8 mouse cellular contexts compared by ENCODE assay signal in the genomic region with DNA sequence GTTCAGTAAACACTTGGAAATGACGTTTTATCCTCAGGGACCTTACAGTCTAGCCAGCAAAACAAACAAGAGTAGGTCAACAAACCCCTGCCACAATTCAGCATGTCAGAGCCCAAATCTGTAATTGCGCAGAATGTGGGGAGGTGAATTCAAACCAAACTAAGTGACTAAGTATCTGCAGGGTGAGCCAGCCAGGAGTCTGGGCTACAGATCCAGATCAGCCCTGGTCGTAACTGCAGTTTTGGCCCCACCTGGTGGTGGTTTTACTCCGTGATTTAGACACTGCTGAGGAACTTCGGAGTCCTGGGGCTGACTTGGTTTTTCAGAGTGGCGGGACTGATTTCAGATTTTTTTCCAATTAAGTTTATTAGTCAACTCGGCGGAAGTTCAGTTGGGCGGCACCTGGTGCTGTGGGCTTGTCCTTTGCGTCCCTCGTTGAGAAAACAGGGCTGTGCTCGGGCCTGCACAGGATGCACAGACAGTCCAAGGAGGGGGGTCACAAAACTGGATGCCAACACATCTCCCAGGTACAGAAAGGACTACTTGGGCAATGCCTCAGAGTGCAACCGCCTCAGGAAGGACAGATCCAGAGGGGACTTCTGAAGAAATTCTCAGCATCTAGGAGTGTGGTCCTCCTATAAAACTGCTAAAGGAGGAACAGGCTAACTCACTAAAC.
DNase-seq lines count a peak whose midpoint lies in the region; ATAC-seq and TF ChIP-seq lines count a peak whose summit lies in the region.

No protein-coding gene starts in this region.

- peak; percentile 4 for TF ChIP-seq RAD21 in MEL (IDR thresholded peaks at IDR 0.05; ENCODE audit: low read depth, low read length)

- DNase-seq in MEL (ENCODE audit: low read depth, low spot score), result peak; percentile 8
- DNase-seq in brain, adult 2 months (ENCODE audit: low read depth, low spot score), result peak; percentile 85
- peak; percentile 52 for DNase-seq in forebrain, embryonic 10.5 days (ENCODE audit: extremely low spot score, low spot score)
- peak; percentile 53 to 86 for DNase-seq in layer of hippocampus, postnatal 25 days (ENCODE audit: extremely low spot score in 1 of 2, low spot score in 1 of 2)
- DNase-seq in lung, postnatal 4 days, result peak; percentile 36 to 45
- DNase-seq in right cerebral cortex, postnatal 14 days, result peak; percentile 84

- H3K9ac ChIP-seq in MEL (ENCODE audit: control insufficient read depth, low read depth, low read length, poor library complexity, severe bottlenecking), result no peak overlapping the region
- H3K9ac ChIP-seq in hindbrain, embryonic 16.5 days (ENCODE audit: low read depth, low read length), result no peak overlapping the region
- no peak overlapping the region for H3K9ac ChIP-seq in heart, embryonic 12.5 days

- TF ChIP-seq EP300 in MEL (IDR thresholded peaks at IDR 0.05; ENCODE audit: low read depth in 1 of 2, low read length in 2 of 2), result no peak

- H3K4me2 ChIP-seq in hindbrain, embryonic 16.5 days (ENCODE audit: low read length), result no peak overlapping the region
- no peak overlapping the region for H3K4me2 ChIP-seq in heart, embryonic 12.5 days

- H3K9me3 ChIP-seq in MEL (replicated peaks; ENCODE audit: insufficient read depth, low read length), result no peaks in the 10 kb centered on the region
- H3K9me3 ChIP-seq in forebrain, embryonic 10.5 days, result no peaks in the 10 kb centered on the region
- H3K9me3 ChIP-seq in hindbrain, embryonic 16.5 days (ENCODE audit: control insufficient read depth, low read length), result no peaks in the 10 kb centered on the region
- H3K9me3 ChIP-seq in heart, embryonic 12.5 days (replicated peaks), result no peaks in the 10 kb centered on the region

- TF ChIP-seq CTCF in MEL (IDR thresholded peaks at IDR 0.05 in 2 of 3, conservative IDR thresholded peaks at IDR 0.05 in 1 of 3; ENCODE audit: control insufficient read depth in 1 of 3, insufficient read depth in 1 of 3, low read depth in 2 of 3, low read length in 3 of 3, poor library complexity in 1 of 3, severe bottlenecking in 1 of 3), result peak in 2 of 3 experiments; percentile 10 to 29; a peak in 3 of 6 replicates

- no peaks in the 10 kb centered on the region for H3K4me1 ChIP-seq in MEL (ENCODE audit: control insufficient read depth in 1 of 2, insufficient read depth in 2 of 2, low read length in 2 of 2)
- H3K4me1 ChIP-seq in forebrain, embryonic 10.5 days, result peaks cover 10% of the 10 kb centered on the region
- no peaks in the 10 kb centered on the region for H3K4me1 ChIP-seq in hindbrain, embryonic 16.5 days (ENCODE audit: control insufficient read depth, insufficient read depth, low read depth, low read length)
- peaks cover 11% of the 10 kb centered on the region; the same call in 1 of the 2 replicates for H3K4me1 ChIP-seq in heart, embryonic 12.5 days (replicated peaks)

- no peak for TF ChIP-seq POLR2A in MEL (IDR thresholded peaks at IDR 0.05; ENCODE audit: control insufficient read depth in 1 of 2, insufficient read depth in 1 of 2, low read depth in 1 of 2, low read length in 2 of 2, poor library complexity in 1 of 2)

- ATAC-seq in hindbrain, embryonic 16.5 days, result peak; percentile 90
- no peak for ATAC-seq in heart, embryonic 12.5 days (ENCODE audit: insufficient number of reproducible peaks, low FRiP score)

- WGBS in forebrain, embryonic 10.5 days, result 48% methylated on average over 13 of the region's 13 CpGs
- 42% methylated on average over 13 of the region's 13 CpGs for WGBS in hindbrain, embryonic 16.5 days
- WGBS in heart, embryonic 12.5 days, result 42% methylated on average over 13 of the region's 13 CpGs

- H3K79me2 ChIP-seq in MEL (ENCODE audit: control insufficient read depth, insufficient read depth, low read length, poor library complexity), result no peaks in the 10 kb centered on the region

- H3K27me3 ChIP-seq in MEL (ENCODE audit: control insufficient read depth in 1 of 2, insufficient read depth in 2 of 2, low read length in 2 of 2), result no peaks in the 10 kb centered on the region; a peak in 1 of 4 replicates
- H3K27me3 ChIP-seq in forebrain, embryonic 10.5 days (ENCODE audit: poor library complexity, severe bottlenecking), result 0 out of 2 replicates have a peak, but pooled peaks cover 5% of the 10 kb centered on the region
- H3K27me3 ChIP-seq in hindbrain, embryonic 16.5 days (replicated peaks; ENCODE audit: control insufficient read depth, insufficient read depth, low read length), result no peaks in the 10 kb centered on the region
- peaks cover 12% of the 10 kb centered on the region; the same call in 1 of the 2 replicates for H3K27me3 ChIP-seq in heart, embryonic 12.5 days (replicated peaks)

- no peak overlapping the region for H3K4me3 ChIP-seq in MEL (ENCODE audit: control insufficient read depth in 1 of 2, insufficient read depth in 1 of 2, low read depth in 2 of 2, low read length in 2 of 2)
- H3K4me3 ChIP-seq in forebrain, embryonic 10.5 days, result no peak overlapping the region
- no peak overlapping the region for H3K4me3 ChIP-seq in hindbrain, embryonic 16.5 days (ENCODE audit: low read length)
- no peak overlapping the region for H3K4me3 ChIP-seq in heart, embryonic 12.5 days

- H3K36me3 ChIP-seq in MEL (ENCODE audit: control insufficient read depth in 1 of 2, insufficient read depth in 2 of 2, low read length in 2 of 2), result no peaks in the 10 kb centered on the region
- no peaks in the 10 kb centered on the region for H3K36me3 ChIP-seq in forebrain, embryonic 10.5 days (replicated peaks)
- H3K36me3 ChIP-seq in hindbrain, embryonic 16.5 days (ENCODE audit: control insufficient read depth, insufficient read depth, low read length), result no peaks in the 10 kb centered on the region
- no peaks in the 10 kb centered on the region for H3K36me3 ChIP-seq in heart, embryonic 12.5 days

- no peak overlapping the region for H3K27ac ChIP-seq in MEL (ENCODE audit: control insufficient read depth, low read depth, low read length)
- H3K27ac ChIP-seq in forebrain, embryonic 10.5 days, result no peak overlapping the region
- no peak overlapping the region for H3K27ac ChIP-seq in hindbrain, embryonic 16.5 days (ENCODE audit: low read depth, low read length)
- no peak overlapping the region for H3K27ac ChIP-seq in heart, embryonic 12.5 days (ENCODE audit: poor library complexity, severe bottlenecking)

TF ChIP-seq in MEL, 35 proteins besides CTCF, POLR2A, EP300 and RAD21:
- TF ChIP-seq ETS1 (IDR thresholded peaks at IDR 0.05; ENCODE audit: low read depth, low read length) (no peak), GATA1 (IDR thresholded peaks at IDR 0.05; ENCODE audit: low read depth, low read length) (no peak), TAL1 (IDR thresholded peaks at IDR 0.05; ENCODE audit: low read length) (no peak), ZNF384 (IDR thresholded peaks at IDR 0.05; ENCODE audit: low read depth, low read length) (no peak), MAFK (IDR thresholded peaks at IDR 0.05; ENCODE audit: borderline replicate concordance, low read depth, low read length) (no peak), NELFE (IDR thresholded peaks at IDR 0.05; ENCODE audit: low read depth, low read length) (no peak), RCOR1 (IDR thresholded peaks at IDR 0.05; ENCODE audit: low read depth, low read length) (no peak), HCFC1 (IDR thresholded peaks at IDR 0.05; ENCODE audit: low read depth, low read length) (no peak), ELF1 (IDR thresholded peaks at IDR 0.05; ENCODE audit: low read depth, low read length) (no peak), KAT2A (conservative IDR thresholded peaks at IDR 0.05; ENCODE audit: low read depth, low read length) (no peak), E2F4 (IDR thresholded peaks at IDR 0.05; ENCODE audit: borderline replicate concordance, low read depth, low read length) (no peak), JUND (IDR thresholded peaks at IDR 0.05; ENCODE audit: low read depth, low read length) (no peak), GABPA (IDR thresholded peaks at IDR 0.05; ENCODE audit: low read depth, low read length) (no peak), NRF1 (IDR thresholded peaks at IDR 0.05; ENCODE audit: insufficient read depth, low read depth, low read length, poor library complexity, severe bottlenecking) (no peak), MYC (IDR thresholded peaks at IDR 0.05; ENCODE audit: low read depth, low read length) (no peak), MYB (IDR thresholded peaks at IDR 0.05; ENCODE audit: low read depth, low read length) (no peak), USF2 (IDR thresholded peaks at IDR 0.05; ENCODE audit: borderline replicate concordance in 1 of 2, insufficient read depth in 1 of 2, low read depth in 1 of 2, low read length in 2 of 2) (no peak), SIN3A (IDR thresholded peaks at IDR 0.05; ENCODE audit: low read length) (no peak), CHD1 (IDR thresholded peaks at IDR 0.05; ENCODE audit: low read depth, low read length) (no peak)

Comparison
In these comparisons a context has a peak if more than half of its experiments do, and no peak if none do; other contexts are left out.
1. DNase-seq: peak in every context shown above with its lines; median percentile 85 in brain, adult 2 months; 84 in right cerebral cortex, postnatal 14 days; 70 in layer of hippocampus, postnatal 25 days; 52 in forebrain, embryonic 10.5 days; 40 in lung, postnatal 4 days; 8 in MEL.